Mouse (Mus musculus) stomach, postnatal 0 days (tissue): Measurements from ENCODE around the gene Cldn24. TPM values are rescaled to one million over a fixed set of nuclear protein-coding genes. Genes with fewer than 3 reads are reported as not detected.

Experiments
- ATAC-seq: fragments of 200-750 bp; cut with Nextera tagmentation; 2 replicates; pipeline ENCODE4 v1.8.0; 2017; ENCODE audit not compliant: low FRiP score, low TSS enrichment
- DNase-seq: peaks from one replicate; pipeline ENCODE4 v3.0.0-alpha.2; 2016; ENCODE audit warnings: low spot score
- H3K27ac ChIP-seq: fragments of 300-500 bp; sonication (generic); replicated peaks from 2 replicates; pipeline ENCODE4 v1.5.1; 2014; ENCODE audit warnings: mild to moderate bottlenecking, control low read depth
- H3K27me3 ChIP-seq: fragments of 300-500 bp; sonication (generic); 2 replicates; pipeline ENCODE4 v1.6.1; 2014; ENCODE audit warnings: low read length; ENCODE audit not compliant: control insufficient read depth, insufficient read depth
- H3K36me3 ChIP-seq: fragments of 300-500 bp; sonication (generic); 2 replicates; pipeline ENCODE4 v1.6.1; 2014; ENCODE audit warnings: low read length, mixed read lengths; ENCODE audit not compliant: control insufficient read depth, insufficient read depth
- H3K4me1 ChIP-seq: fragments of 300-500 bp; sonication (generic); replicated peaks from 2 replicates; pipeline ENCODE4 v1.6.1; 2014; ENCODE audit warnings: antibody characterized with exemption; ENCODE audit not compliant: control insufficient read depth, insufficient read depth
- H3K4me2 ChIP-seq: fragments of 300-500 bp; sonication (generic); replicated peaks from 2 replicates; pipeline ENCODE4 v1.6.1; 2014; ENCODE audit warnings: low read depth, mild to moderate bottlenecking, control low read depth, moderate library complexity
- H3K4me3 ChIP-seq: fragments of 300-500 bp; sonication (generic); 2 replicates; pipeline ENCODE4 v1.5.1; 2014; ENCODE audit warnings: low read depth, low read length, control low read depth
- H3K9ac ChIP-seq: fragments of 300-500 bp; sonication (generic); 2 replicates; pipeline ENCODE4 v1.6.1; 2014; ENCODE audit warnings: mild to moderate bottlenecking, low read length, control low read depth, mixed read lengths
- H3K9me3 ChIP-seq: fragments of 300-500 bp; sonication (generic); 2 replicates; pipeline ENCODE4 v1.6.1; 2016; ENCODE audit warnings: low read length; ENCODE audit not compliant: control insufficient read depth
- CTCF ChIP-seq: IDR thresholded peaks from 2 replicates; pipeline ENCODE4 v1.5.1; 2016; ENCODE audit warnings: antibody characterized with exemption, low read depth, mild to moderate bottlenecking, moderate library complexity
- EP300 ChIP-seq: optimal IDR thresholded peaks from 2 replicates; pipeline ENCODE3; 2016; ENCODE audit warnings: antibody characterized with exemption
- WGBS: fragments of 180-500 bp; shearing (Covaris S2); extraction: QIAGEN DNeasy Blood & Tissue Kit; methylation state at CpG from one replicate; pipeline ENCODE4 v1.1.7; 2014; 5-methylcytosine and 5-hydroxymethylcytosine counted together
- polyA plus RNA-seq: library from polyadenylated mRNA; unstranded; fragments of >200 nt; fragmentation: Nextera tagmentation; extraction: Ambion mirVana; gene quantifications from 2 replicates; pipeline ENCODE4 v1.2.1, GENCODE M21; 2015

Cldn24 gene
- polyA plus RNA-seq, 1 experiment from 2014 or later: not detected

- Histone ChIP-seq H3K27me3 (no peaks in the 10 kb centered on the region), H3K9me3 (no peaks in the 10 kb centered on the region), H3K36me3 (peaks cover 5% of the 10 kb centered on the region; the same call in 1 of the 2 replicates), H3K4me2 (no peak overlapping the region), H3K9ac (no peak overlapping the region), H3K27ac (no peak overlapping the region), H3K4me1 (no peaks in the 10 kb centered on the region), H3K4me3 (no peak overlapping the region)
- ATAC-seq: no peak
- 52% methylated on average over 6 of the region's 6 CpGs for WGBS
- no peak for DNase-seq
- TF ChIP-seq CTCF (no peak), EP300 (no peak)
These were observed 10.7 kb downstream of the Cldn24 start for GRCm38 (mm10) chr8:47832616-47833015.

GRCm38 (mm10) chr8:47833944-47834343 is 12.0 kb downstream of the Cldn24 start:
- peaks cover 3% of the 10 kb centered on the region; the same call in 1 of the 2 replicates for H3K36me3 ChIP-seq
- DNase-seq (no peak), ATAC-seq (no peak)
- H3K4me2 ChIP-seq: no peak overlapping the region
- no peaks in the 10 kb centered on the region for H3K4me1 ChIP-seq
- no peak overlapping the region for H3K27ac ChIP-seq
- no peak for TF ChIP-seq EP300
- no peak for TF ChIP-seq CTCF
- no peaks in the 10 kb centered on the region for H3K27me3 ChIP-seq
- no peak overlapping the region for H3K4me3 ChIP-seq
- H3K9me3 ChIP-seq: no peaks in the 10 kb centered on the region
- H3K9ac ChIP-seq: no peak overlapping the region
- 95% methylated on average over 1 of the region's 1 CpGs for WGBS

- ATAC-seq (no peak), DNase-seq (no peak)
- H3K4me3 ChIP-seq: no peak overlapping the region
- peaks cover 34% of the 10 kb centered on the region for H3K36me3 ChIP-seq
- 74% methylated on average over 7 of the region's 7 CpGs for WGBS
- H3K9ac ChIP-seq: no peak overlapping the region
- no peak overlapping the region for H3K27ac ChIP-seq
- no peak overlapping the region for H3K4me2 ChIP-seq
- no peaks in the 10 kb centered on the region for H3K4me1 ChIP-seq
- TF ChIP-seq CTCF (peak; percentile 55), EP300 (no peak)
- no peaks in the 10 kb centered on the region for H3K27me3 ChIP-seq
- no peaks in the 10 kb centered on the region for H3K9me3 ChIP-seq
These were observed 21.1 kb downstream of the Cldn24 start for GRCm38 (mm10) chr8:47843063-47843462.

GRCm38 (mm10) chr8:47843651-47844050 is 21.7 kb downstream of the Cldn24 start:
- no peak for ATAC-seq
- Histone ChIP-seq H3K4me1 (no peaks in the 10 kb centered on the region), H3K27me3 (no peaks in the 10 kb centered on the region), H3K36me3 (peaks cover 34% of the 10 kb centered on the region), H3K27ac (no peak overlapping the region), H3K9ac (no peak overlapping the region), H3K4me2 (no peak overlapping the region), H3K9me3 (no peaks in the 10 kb centered on the region), H3K4me3 (no peak overlapping the region)
- no peak for DNase-seq
- 95% methylated on average over 10 of the region's 10 CpGs for WGBS
- TF ChIP-seq EP300: no peak
- TF ChIP-seq CTCF: no peak

- H3K9ac ChIP-seq: no peak overlapping the region
- no peaks in the 10 kb centered on the region for H3K27me3 ChIP-seq
- no peak for DNase-seq
- ATAC-seq: no peak
- H3K4me3 ChIP-seq: no peak overlapping the region
- TF ChIP-seq CTCF: no peak
- TF ChIP-seq EP300: no peak
- H3K4me1 ChIP-seq: no peaks in the 10 kb centered on the region
- H3K4me2 ChIP-seq: no peak overlapping the region
- no peak overlapping the region for H3K27ac ChIP-seq
- 87% methylated on average over 13 of the region's 13 CpGs for WGBS
- no peaks in the 10 kb centered on the region for H3K9me3 ChIP-seq
- H3K36me3 ChIP-seq: peaks cover 31% of the 10 kb centered on the region
These were observed 24.0 kb downstream of the Cldn24 start for GRCm38 (mm10) chr8:47845956-47846355.

GRCm38 (mm10) chr8:47847161-47847560 is 25.2 kb downstream of the Cldn24 start:
- no peaks in the 10 kb centered on the region for H3K9me3 ChIP-seq

More at GRCm38 (mm10) chr8:47847161-47847560, 25.2 kb downstream of the Cldn24 start:
- 92% methylated on average over 14 of the region's 14 CpGs for WGBS
- peaks cover 27% of the 10 kb centered on the region for H3K36me3 ChIP-seq
- H3K4me3 ChIP-seq: no peak overlapping the region
- DNase-seq (no peak), ATAC-seq (no peak)
- H3K4me1 ChIP-seq: no peaks in the 10 kb centered on the region
- H3K27ac ChIP-seq: no peak overlapping the region
- H3K9ac ChIP-seq: no peak overlapping the region
- no peak overlapping the region for H3K4me2 ChIP-seq
- TF ChIP-seq EP300 (no peak), CTCF (no peak)
- H3K27me3 ChIP-seq: no peaks in the 10 kb centered on the region
